Mouse (Mus musculus): ENCODE measurements around the gene Noxred1.
A peak's percentile ranks its signal among the peaks of the same experiment; 100 is the strongest.
"Not testable (repeated sequence)": the region's sequence is repeated elsewhere in the genome, so short reads cannot be mapped to it uniquely, and the experiment has no call there.

Gene Noxred1

DNA sequence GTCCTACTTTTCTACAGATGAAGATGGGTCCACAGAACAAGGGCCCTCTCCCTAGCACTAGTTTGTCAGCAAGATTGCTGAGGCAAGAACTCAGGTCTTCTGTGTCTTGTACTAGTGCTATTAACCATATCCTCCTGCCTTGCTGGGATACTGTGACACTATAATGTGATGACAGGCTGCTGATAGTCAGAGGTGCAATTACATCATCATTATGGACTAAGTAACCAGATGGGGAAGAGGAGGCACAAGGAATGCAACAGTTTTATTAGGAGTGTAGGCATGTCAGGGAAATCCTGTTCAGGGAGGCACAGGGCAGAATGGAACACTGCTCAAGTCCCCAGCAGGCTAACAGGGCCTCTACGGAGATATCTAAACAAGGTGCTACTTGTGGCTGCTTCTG, at the start of gene Noxred1:
Gene Noxred1 (minus strand): TSS at position 101 of the 400 bp plus-strand sequence.
- DNase-seq: no peak

DNA sequence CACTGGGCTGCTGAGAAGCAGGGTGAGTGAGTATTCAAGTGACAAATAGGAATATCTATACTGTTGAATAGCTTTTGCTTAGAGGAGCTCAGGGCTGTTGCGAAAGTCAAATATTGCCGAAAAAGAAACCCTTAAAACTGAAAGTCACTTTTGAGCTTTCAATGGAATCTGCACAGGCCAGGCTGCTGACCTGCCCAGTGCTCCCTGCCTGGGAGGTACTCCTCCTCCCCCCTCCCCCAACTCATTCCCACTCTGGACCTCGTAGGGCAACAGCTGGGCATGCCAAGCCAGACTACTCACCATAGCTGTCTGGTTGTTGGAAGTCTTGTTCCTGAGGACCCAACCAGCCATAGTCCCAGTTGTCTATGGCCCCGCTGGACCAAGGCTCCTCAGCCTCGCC, 46.2 kb upstream of the Noxred1 start:
- DNase-seq: no peak

DNA sequence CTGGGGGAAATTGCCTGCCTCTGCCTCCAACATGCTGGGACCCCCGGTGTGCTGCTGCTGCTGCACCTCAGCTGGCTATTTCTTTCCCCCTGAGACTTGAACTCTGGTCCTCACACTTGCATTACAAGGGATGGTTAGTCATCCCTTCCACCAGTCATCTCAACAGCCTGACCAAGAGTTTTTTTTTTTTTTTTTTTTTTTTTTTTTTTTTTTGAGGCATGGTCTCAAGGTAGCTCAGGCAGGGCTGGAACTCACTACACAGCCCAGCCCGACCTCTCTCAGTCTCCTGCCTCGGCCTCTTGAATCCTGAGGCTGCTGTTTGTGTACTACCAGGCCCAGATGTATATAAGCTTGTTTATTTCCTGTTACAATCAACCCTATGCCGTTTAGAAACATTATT, 45.7 kb upstream of the Noxred1 start:
- no peak for DNase-seq

GRCm38 (mm10) chr12:87283706-87284105, 45.2 kb upstream of the Noxred1 start:
- no peak for DNase-seq

DNA sequence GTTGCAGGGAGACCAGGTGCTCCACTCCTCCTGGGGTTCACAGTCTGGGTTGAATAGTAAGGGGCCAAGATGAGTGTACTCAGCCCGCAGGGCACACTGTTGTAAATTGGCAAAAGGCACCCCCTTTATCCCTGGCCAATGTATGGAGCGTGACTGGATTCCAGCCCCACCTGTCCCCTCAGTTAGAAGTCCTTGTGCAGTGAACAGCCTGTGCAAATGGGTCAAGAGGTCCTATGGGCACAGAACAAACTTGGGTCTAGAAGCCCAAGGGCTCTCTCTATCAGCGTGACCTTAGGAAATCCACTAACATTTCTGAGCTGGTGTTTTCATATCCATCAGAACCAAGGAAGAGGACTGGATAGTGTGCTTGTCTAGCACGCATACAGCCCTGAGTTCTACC, 44.2 kb upstream of the Noxred1 start:
- DNase-seq: no peak

DNA sequence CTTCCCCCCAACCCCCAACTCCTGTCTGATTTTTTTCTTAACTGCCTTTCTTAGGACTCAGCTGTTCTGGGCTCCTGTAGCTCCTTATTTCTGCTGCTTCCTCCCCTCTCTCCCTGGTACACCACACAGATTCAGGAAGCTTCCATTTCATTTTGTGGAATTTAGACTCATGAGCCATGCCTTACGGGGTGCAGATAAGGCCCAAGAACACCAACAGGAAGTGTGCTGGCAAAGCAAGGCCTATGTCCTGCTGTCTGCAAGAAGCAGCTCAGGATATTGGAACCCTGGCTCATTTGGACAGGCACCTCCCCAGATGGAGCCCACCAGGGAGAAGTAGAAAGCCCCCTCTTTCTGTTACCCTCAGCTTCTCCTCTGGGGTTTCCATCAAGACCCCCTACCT, 43.2 kb upstream of the Noxred1 start:
- DNase-seq: no peak

- peak in 1 of 2 experiments; percentile 20 for DNase-seq
Observed at GRCm38 (mm10) chr12:87279879-87280278, 41.3 kb upstream of the Noxred1 start.

DNA sequence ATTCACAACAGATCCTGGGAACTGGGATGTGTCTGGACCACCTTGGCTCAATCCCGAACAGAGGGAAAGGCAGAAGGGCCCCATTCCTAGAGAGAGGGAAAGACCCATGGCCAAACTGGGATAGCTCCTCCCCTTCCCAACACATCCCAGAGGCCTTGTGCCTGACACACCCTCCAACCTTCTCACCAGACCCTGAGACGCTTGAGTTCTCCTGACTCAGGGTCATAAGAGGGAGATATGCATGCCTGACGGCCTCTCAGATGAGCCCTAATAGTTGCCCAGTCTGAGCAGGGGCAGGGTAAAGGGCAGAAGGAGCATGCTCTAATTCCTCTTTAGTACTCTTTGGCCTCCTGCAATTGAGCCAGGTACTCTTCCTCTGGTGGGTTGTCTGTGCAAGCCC, 40.8 kb upstream of the Noxred1 start:
- DNase-seq: peak in 1 of 2 experiments; percentile 6

- DNase-seq: no peak
Observed at GRCm38 (mm10) chr12:87278118-87278730, 39.7 kb upstream of the Noxred1 start.

GRCm38 (mm10) chr12:87277251-87277650, 38.7 kb upstream of the Noxred1 start:
- DNase-seq: not testable (repeated sequence)

GRCm38 (mm10) chr12:87274853-87275831, 36.6 kb upstream of the Noxred1 start:
- DNase-seq: no peak

DNA sequence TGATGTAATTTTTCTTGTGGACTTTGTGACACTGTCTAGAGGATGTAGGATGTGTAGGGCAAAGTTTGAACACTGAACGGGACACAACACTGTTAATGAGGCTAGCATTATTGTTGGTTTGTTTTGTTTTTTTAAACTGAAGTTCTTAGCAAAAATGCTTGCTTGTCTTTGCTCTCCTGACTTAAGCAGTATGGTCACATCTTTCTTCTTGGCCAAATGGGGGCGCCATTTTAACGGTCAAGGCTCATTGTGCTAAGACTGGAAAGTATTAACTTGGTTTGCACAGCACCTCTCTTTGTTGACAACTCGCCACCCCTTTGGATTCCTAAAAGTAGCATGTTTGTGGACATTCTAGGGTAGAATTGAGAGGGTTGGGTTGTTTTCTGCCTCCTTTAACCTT, 29.1 kb upstream of the Noxred1 start:
- DNase-seq: peak; percentile 17 to 20

DNA sequence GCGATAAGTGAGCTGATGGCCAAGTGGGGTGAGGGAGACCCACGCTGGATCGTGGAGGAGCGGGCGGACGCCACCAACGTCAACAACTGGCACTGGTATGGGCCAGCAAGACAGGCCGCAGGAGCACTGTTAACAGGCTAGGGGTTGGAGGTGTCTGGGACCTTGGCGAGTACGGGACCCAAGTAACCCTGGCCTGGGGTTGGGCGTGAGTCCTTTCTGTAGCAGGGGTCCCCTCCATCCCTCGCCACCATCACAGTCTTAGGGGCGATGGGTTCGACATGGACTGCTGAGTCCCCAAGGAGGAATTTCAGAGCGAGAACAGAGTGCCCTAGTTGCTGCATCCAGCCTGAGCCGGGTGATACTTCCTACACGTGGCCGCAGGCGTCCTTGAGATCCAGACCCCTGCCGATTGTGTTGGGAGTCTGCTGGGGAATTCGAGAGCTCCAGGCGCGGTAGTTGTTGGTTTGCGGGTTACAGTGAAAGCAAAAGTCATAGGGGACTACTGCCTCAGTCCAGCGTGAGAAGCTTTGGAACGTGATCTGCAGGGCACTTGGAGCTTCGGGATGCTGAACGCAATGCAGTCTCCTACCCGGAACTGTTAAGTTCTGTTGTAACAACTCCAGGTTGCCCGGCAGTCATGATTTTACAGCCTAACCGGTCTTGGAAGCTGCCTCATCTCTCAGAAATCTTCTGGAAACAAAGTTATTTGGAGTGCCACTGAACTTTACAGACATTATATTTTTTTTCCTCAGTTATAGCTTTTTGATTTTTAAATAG, 28.5 kb upstream of the Noxred1 start:
- no peak for DNase-seq

DNA sequence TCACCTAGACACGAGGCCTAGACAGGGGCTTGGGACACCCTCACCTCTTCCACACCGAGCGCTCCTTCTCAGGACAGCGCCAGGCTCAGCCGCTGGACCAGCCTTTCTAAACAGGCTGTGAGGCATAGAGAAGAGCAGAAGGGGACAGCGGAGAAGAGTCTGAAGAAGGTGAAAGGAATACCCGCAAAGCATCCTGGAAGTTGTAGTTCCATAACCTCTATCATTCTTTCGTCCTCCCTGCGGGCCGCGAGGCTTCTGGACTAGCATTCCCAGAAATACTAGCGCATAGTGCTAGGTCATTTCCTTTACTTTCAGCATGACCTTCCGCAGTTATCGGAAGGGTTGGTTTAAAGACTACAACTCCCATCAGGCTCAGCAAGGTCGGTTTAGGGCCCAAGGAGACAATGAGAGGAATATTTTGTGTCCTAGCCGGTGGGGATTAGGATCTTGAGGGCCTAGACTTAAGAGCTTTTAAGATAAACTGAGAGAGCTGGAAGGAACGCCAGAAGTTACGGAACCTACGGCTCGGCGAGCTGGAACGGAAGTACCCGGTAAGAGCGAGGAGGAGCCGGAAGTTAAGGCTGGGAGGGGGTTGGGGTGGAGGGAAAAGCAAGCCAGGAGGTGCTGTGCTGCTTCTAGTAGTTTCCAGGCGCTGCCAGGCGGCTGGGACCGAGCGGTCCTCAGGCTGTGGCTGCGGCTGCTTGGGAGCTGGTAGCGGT, 27.7 kb upstream of the Noxred1 start, which contains the start of the genes Vipas39 and Ahsa1:
Gene Vipas39 (minus strand): TSS at position 149 of the 719 bp plus-strand sequence.
Gene Ahsa1 (plus strand): TSS at position 372 of the 719 bp plus-strand sequence.
- peak; percentile 93 to 96 for DNase-seq

- no peak for DNase-seq
Observed at GRCm38 (mm10) chr12:87265444-87265843, 26.9 kb upstream of the Noxred1 start.

GRCm38 (mm10) chr12:87260562-87260961, 22.0 kb upstream of the Noxred1 start:
- DNase-seq: no peak

DNA sequence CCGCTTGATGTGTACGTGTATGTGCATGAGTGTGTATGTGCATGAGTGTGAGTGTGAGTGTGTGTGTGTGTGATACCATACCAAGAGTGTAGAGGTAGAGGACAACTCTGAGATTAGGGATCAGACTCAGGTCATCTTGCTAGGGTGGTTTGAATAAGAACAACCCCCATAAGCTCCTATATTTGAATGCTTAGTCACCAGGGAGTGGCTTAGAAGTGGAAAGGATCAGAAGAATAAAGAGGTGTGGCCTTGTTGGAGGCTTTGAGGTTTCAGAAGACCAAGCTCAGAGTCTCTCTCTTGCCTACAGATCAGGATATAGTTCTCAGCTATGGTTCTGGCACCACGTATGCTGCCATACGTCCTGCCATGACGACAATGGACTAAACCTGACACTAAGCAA, 18.1 kb upstream of the Noxred1 start:
- no peak for DNase-seq

DNA sequence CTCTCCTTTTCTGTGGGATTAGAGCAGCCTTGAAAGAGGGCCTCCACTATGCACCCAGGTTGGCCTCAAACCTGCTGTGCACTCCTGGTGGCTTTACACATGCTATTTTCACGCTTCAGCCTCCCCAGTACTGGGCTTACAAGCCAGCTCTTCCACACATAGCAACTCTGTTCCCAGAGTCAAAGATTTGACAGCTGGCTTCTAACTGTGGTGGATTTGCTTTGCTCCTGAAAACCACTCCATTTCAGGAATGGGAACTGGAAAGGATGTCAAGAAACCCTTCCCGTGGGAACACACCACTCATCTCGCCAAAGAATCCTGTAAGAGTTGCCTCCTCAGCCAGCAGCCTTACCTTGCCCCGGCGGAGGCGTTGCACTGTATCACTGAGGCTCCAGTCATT, 15.3 kb upstream of the Noxred1 start:
- DNase-seq: no peak

- DNase-seq: no peak
Observed at GRCm38 (mm10) chr12:87250161-87250560, 11.6 kb upstream of the Noxred1 start.

- no peak for DNase-seq
Observed at GRCm38 (mm10) chr12:87236882-87237483, 1.5 kb downstream of the Noxred1 start.

DNA sequence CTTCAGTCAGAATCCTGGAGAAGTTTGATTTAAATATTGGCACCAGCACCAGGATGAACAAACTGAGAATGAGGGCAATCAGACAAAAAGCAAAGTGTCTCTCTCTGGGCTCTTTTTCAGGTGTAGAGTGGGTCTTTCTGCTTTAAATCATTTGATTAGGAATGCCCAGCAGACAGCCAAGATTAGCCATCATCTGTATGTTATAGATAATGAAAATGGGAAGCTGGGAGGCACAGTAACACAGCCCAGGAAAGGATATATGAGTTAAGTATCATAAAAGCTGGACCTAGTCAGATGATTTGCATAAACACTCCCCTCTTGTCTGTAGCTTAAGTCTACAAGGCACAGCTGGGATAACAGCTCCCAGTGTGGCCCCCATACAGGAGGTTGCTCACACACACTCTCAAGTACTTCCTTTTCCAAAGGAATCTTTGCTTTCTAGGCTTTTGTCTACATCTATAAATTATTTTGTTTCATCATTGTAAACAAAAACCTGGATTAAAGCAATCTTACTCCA, 8.1 kb downstream of the Noxred1 start:
- DNase-seq: no peak

DNA sequence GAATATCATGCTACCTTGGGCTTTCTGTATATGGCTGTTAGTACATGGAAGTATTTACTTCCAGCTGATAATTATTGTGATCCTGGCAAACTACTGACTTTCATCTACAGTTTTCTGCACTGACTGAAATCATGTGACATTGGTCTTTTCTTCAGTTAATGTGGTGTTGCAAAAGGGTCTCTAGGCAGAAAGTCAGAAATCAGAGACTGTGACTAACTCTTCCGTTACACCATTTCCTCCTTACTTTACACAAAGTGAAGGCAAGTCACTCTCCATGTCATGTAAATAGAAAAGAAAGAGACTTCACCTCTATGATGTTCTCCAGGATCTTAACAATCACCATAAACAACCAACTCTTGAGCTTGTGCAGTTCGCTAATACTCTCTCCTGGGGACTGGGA, 8.9 kb downstream of the Noxred1 start:
- DNase-seq: no peak

All from kidney, adult 8-10 months (tissue).